Mouse (Mus musculus): Measurements from ENCODE around the gene Trpc4ap. TPM values are rescaled to one million over a fixed set of nuclear protein-coding genes. Genes with fewer than 3 reads are reported as not detected.

Trpc4ap gene
- polyA plus RNA-seq, 1 experiment, result 47.0 TPM

DNA sequence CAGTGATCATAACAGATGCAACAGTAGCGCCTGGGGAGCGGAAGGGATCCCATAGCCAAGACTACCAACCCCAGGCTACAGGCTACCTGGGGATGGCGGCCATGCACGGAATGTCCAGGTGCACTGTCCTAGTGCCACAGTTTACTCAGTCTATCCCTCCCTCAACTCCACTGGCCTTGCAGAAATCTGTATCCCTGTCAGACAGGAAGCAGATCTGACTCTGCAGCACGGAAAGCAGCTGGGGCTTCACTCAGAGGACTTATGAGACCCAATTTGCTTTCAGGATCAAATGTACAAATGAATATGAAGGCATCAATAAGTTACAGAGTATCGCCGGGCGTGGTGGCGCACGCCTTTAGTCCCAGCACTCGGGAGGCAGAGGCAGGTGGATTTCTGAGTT, 4.4 kb downstream of the Trpc4ap start:
- no peak for TF ChIP-seq CTCF (IDR thresholded peaks at IDR 0.05; ENCODE audit: control insufficient read depth, insufficient read depth, low read length)
- TF ChIP-seq POLR2A (IDR thresholded peaks at IDR 0.05; ENCODE audit: borderline replicate concordance, control insufficient read depth, low read depth, low read length), result no peak
- Histone ChIP-seq H3K4me1 (ENCODE audit: control insufficient read depth, insufficient read depth, low read length) (no peaks in the 10 kb centered on the region; the same call in 1 of the 2 replicates), H3K27ac (ENCODE audit: control insufficient read depth, insufficient read depth, low read depth, low read length, poor library complexity) (no peak overlapping the region), H3K4me3 (replicated peaks; ENCODE audit: control insufficient read depth, low read depth, low read length) (no peak overlapping the region)
- WGBS, result 90% methylated on average over 11 of the region's 11 CpGs

DNA sequence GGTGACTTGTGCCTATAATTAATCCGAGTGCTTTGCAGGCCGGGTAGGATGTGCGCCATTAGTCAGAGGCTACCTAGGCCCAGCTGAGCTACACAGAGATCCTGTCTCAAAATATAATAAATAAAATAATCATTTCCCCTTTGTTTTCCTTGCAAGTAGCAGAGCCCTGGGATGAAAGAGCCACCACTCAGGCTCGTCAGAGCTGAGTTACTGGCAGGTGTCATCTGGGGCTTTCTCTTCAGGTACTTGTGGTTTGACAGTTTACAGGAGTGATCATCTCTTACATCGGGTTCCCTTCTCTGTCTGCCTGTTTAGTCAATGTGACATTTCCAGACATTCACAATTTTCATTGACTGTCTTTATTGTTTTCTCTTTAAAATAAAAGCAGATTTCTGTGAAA, 5.6 kb downstream of the Trpc4ap start:
- Histone ChIP-seq H3K27ac (ENCODE audit: control insufficient read depth, insufficient read depth, low read depth, low read length, poor library complexity) (no peak overlapping the region), H3K4me1 (ENCODE audit: control insufficient read depth, insufficient read depth, low read length) (peaks cover 2% of the 10 kb centered on the region; the same call in 1 of the 2 replicates), H3K4me3 (replicated peaks; ENCODE audit: control insufficient read depth, low read depth, low read length) (no peak overlapping the region)
- WGBS, result 67% methylated on average over 5 of the region's 5 CpGs
- no peak for TF ChIP-seq CTCF (IDR thresholded peaks at IDR 0.05; ENCODE audit: control insufficient read depth, insufficient read depth, low read length)
- no peak for TF ChIP-seq POLR2A (IDR thresholded peaks at IDR 0.05; ENCODE audit: borderline replicate concordance, control insufficient read depth, low read depth, low read length)

DNA sequence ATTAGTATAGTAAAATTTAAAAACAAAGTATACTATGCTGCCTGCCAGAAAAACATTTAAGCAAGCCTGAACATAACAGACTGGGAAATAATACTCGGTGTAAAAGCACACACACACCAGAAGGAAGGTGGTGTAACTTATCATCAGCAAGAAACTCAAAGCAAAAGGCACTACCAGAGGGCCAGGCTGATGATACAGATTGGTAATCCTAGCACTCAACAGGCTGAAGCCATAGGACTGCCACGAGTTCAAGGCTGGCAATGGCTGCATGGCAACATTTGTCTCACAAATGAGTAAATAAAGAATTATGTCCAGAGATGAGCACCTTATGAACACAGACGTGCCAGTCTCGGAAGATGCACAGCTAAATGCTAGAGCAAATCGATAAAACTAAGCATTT, 8.4 kb downstream of the Trpc4ap start:
- TF ChIP-seq CTCF (IDR thresholded peaks at IDR 0.05; ENCODE audit: control insufficient read depth, insufficient read depth, low read length), result no peak
- TF ChIP-seq POLR2A (IDR thresholded peaks at IDR 0.05; ENCODE audit: borderline replicate concordance, control insufficient read depth, low read depth, low read length), result no peak
- WGBS, result 76% methylated on average over 5 of the region's 5 CpGs
- no peak overlapping the region for H3K4me3 ChIP-seq (replicated peaks; ENCODE audit: control insufficient read depth, low read depth, low read length)
- H3K27ac ChIP-seq (ENCODE audit: control insufficient read depth, insufficient read depth, low read depth, low read length, poor library complexity), result no peak overlapping the region
- peaks cover 5% of the 10 kb centered on the region; the same call in 1 of the 2 replicates for H3K4me1 ChIP-seq (ENCODE audit: control insufficient read depth, insufficient read depth, low read length)

DNA sequence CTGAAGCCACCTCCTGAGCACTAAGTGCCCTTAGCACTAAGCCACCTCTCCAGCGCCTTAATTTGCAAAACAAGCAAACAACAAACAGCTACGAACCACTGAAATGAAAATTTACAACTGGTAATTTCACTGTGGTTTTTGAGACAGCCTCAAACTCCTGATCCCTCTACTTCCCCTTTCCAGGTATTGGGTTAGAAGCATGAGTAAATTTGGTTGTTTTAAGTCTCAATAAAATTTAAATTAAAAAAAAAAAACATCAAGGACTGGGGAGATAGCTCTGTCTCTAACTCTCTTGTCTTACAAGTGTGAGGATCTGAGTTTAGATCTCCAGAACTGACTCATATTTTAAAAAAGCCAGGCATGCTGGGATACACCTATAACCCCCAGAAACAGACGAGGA, 9.0 kb downstream of the Trpc4ap start:
- H3K4me1 ChIP-seq (ENCODE audit: control insufficient read depth, insufficient read depth, low read length), result peaks cover 5% of the 10 kb centered on the region; the same call in 1 of the 2 replicates
- H3K27ac ChIP-seq (ENCODE audit: control insufficient read depth, insufficient read depth, low read depth, low read length, poor library complexity), result no peak overlapping the region
- WGBS, result 23% methylated on average over 3 of the region's 3 CpGs
- TF ChIP-seq POLR2A (IDR thresholded peaks at IDR 0.05; ENCODE audit: borderline replicate concordance, control insufficient read depth, low read depth, low read length) (no peak), CTCF (IDR thresholded peaks at IDR 0.05; ENCODE audit: control insufficient read depth, insufficient read depth, low read length) (no peak)
- no peak overlapping the region for H3K4me3 ChIP-seq (replicated peaks; ENCODE audit: control insufficient read depth, low read depth, low read length)

DNA sequence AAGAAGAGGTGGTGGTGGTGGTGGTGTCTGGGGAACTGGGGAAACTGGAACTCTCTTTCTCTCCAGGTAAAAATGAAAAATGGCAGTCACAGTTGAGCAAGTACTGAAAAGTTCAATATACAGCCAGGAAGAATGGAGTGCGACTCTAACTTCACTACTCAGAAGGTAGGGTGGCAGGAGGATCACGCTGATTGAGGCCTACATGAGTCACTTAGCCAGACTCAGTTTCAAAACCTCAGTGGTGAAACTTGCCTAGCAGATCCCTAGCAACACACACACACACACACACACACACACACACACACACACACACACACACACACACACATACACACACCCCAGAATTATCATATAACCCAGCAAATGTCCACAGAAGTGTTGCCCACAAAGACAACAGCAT, 10.3 kb downstream of the Trpc4ap start:
- TF ChIP-seq CTCF (IDR thresholded peaks at IDR 0.05; ENCODE audit: control insufficient read depth, insufficient read depth, low read length), result no peak
- H3K27ac ChIP-seq (ENCODE audit: control insufficient read depth, insufficient read depth, low read depth, low read length, poor library complexity), result no peak overlapping the region
- WGBS, result 43% methylated on average over 2 of the region's 2 CpGs
- H3K4me3 ChIP-seq (replicated peaks; ENCODE audit: control insufficient read depth, low read depth, low read length), result no peak overlapping the region
- H3K4me1 ChIP-seq (ENCODE audit: control insufficient read depth, insufficient read depth, low read length), result peaks cover 5% of the 10 kb centered on the region; the same call in 1 of the 2 replicates

- H3K27ac ChIP-seq (ENCODE audit: control insufficient read depth, insufficient read depth, low read depth, low read length, poor library complexity), result no peak overlapping the region
- 44% methylated on average over 8 of the region's 8 CpGs for WGBS
- TF ChIP-seq CTCF (IDR thresholded peaks at IDR 0.05; ENCODE audit: control insufficient read depth, insufficient read depth, low read length) (no peak), POLR2A (IDR thresholded peaks at IDR 0.05; ENCODE audit: borderline replicate concordance, control insufficient read depth, low read depth, low read length) (no peak)
- peaks cover 5% of the 10 kb centered on the region; the same call in 1 of the 2 replicates for H3K4me1 ChIP-seq (ENCODE audit: control insufficient read depth, insufficient read depth, low read length)
- no peak overlapping the region for H3K4me3 ChIP-seq (replicated peaks; ENCODE audit: control insufficient read depth, low read depth, low read length)
Observed at GRCm38 (mm10) chr2:155681194-155681593, 11.0 kb downstream of the Trpc4ap start.

- WGBS, result 9% methylated on average over 5 of the region's 5 CpGs
- H3K4me1 ChIP-seq (ENCODE audit: control insufficient read depth, insufficient read depth, low read length), result peaks cover 5% of the 10 kb centered on the region; the same call in 1 of the 2 replicates
- H3K4me3 ChIP-seq (replicated peaks; ENCODE audit: control insufficient read depth, low read depth, low read length), result no peak overlapping the region
- no peak for TF ChIP-seq POLR2A (IDR thresholded peaks at IDR 0.05; ENCODE audit: borderline replicate concordance, control insufficient read depth, low read depth, low read length)
- no peak for TF ChIP-seq CTCF (IDR thresholded peaks at IDR 0.05; ENCODE audit: control insufficient read depth, insufficient read depth, low read length)
- no peak overlapping the region for H3K27ac ChIP-seq (ENCODE audit: control insufficient read depth, insufficient read depth, low read depth, low read length, poor library complexity)
Observed at GRCm38 (mm10) chr2:155680591-155680990, 11.6 kb downstream of the Trpc4ap start.

- WGBS, result 37% methylated on average over 4 of the region's 4 CpGs
- Histone ChIP-seq H3K4me3 (replicated peaks; ENCODE audit: control insufficient read depth, low read depth, low read length) (no peak overlapping the region), H3K27ac (ENCODE audit: control insufficient read depth, insufficient read depth, low read depth, low read length, poor library complexity) (no peak overlapping the region), H3K4me1 (ENCODE audit: control insufficient read depth, insufficient read depth, low read length) (peaks cover 5% of the 10 kb centered on the region; the same call in 1 of the 2 replicates)
- no peak for TF ChIP-seq CTCF (IDR thresholded peaks at IDR 0.05; ENCODE audit: control insufficient read depth, insufficient read depth, low read length)
- TF ChIP-seq POLR2A (IDR thresholded peaks at IDR 0.05; ENCODE audit: borderline replicate concordance, control insufficient read depth, low read depth, low read length), result no peak
Observed at GRCm38 (mm10) chr2:155679586-155680110, 12.5 kb downstream of the Trpc4ap start.

- WGBS, result 60% methylated on average over 4 of the region's 4 CpGs
- no peak for TF ChIP-seq POLR2A (IDR thresholded peaks at IDR 0.05; ENCODE audit: borderline replicate concordance, control insufficient read depth, low read depth, low read length)
- no peak for TF ChIP-seq CTCF (IDR thresholded peaks at IDR 0.05; ENCODE audit: control insufficient read depth, insufficient read depth, low read length)
- Histone ChIP-seq H3K4me3 (replicated peaks; ENCODE audit: control insufficient read depth, low read depth, low read length) (no peak overlapping the region), H3K4me1 (ENCODE audit: control insufficient read depth, insufficient read depth, low read length) (no peaks in the 10 kb centered on the region), H3K27ac (ENCODE audit: control insufficient read depth, insufficient read depth, low read depth, low read length, poor library complexity) (no peak overlapping the region)
Observed at GRCm38 (mm10) chr2:155675118-155675517, 17.1 kb downstream of the Trpc4ap start.
